Mouse (Mus musculus): Measurements from ENCODE around the gene Iqschfp. TPM values are rescaled to one million over a fixed set of nuclear protein-coding genes. Genes with fewer than 3 reads are reported as not detected.
A peak's percentile ranks its signal among the peaks of the same experiment; 100 is the strongest.

Iqschfp gene
- total RNA-seq, 2 experiments from 2014 or later = 9.5 to 13.2 TPM

DNA sequence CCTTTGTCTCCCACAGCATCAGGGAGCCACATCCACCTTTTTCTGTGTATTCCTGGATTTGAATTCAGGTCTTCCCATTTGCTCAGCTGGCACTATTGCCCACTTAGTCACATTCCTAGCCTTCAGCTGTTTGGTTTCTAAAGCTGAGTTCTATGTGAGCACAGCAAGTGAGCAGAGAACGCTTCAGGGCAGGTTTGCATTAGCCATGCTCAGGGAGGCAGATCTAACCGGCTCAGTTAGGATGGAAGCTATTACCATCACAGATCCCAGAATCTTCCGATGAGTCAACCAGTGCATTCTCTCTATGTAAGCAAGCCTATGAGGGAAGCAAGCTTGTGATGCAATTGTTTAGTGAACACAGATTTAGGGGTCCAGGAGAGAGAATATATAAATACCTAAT, 493.5 kb downstream of the Iqschfp start:
- no peak for DNase-seq (ENCODE audit: low spot score in 2 of 2)
- intact Hi-C loops (cut with DNase I) = no loop called here

DNA sequence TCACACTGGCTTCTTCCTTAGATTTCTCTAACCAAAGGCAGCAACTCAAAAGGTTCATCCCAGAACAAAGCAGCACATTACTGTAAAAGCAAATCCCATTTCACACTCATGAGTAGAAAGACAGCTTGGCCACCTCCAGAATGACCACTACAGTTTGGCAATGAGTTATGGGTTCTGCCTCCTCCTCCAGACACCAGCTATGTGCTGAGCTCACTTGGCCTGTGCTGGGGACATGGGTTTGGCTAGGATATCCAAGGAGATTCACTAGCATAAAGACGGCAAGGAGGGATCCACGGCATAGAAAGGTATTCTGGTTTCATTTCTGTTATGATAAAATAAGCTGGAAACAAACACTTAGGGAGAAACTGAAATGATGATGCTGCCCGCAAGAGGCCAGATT, 496.0 kb downstream of the Iqschfp start:
- intact Hi-C loops (cut with DNase I) = no loop called here
- DNase-seq (ENCODE audit: low spot score in 2 of 2) = no peak

DNA sequence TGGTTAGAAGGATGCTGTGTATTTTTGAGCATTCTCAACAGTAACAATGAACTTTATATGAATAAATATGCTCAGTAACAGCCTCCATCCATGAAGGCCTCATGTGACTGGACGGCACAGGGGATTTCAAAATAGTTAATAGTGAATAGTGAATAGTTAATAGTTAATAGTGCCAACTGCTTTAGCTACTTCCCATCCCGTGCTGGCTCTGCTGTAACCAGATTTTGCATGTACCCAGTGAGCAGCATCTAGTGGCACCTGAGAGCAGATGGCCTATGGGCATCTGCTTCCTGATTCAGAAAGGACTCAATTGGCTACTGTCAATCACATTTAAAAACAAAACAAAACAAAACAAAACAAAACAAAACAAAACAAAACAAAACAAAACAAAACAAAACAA, 501.5 kb downstream of the Iqschfp start:
- no peak for DNase-seq (ENCODE audit: low spot score in 2 of 2)
- intact Hi-C loops (cut with DNase I) = no loop called here

DNA sequence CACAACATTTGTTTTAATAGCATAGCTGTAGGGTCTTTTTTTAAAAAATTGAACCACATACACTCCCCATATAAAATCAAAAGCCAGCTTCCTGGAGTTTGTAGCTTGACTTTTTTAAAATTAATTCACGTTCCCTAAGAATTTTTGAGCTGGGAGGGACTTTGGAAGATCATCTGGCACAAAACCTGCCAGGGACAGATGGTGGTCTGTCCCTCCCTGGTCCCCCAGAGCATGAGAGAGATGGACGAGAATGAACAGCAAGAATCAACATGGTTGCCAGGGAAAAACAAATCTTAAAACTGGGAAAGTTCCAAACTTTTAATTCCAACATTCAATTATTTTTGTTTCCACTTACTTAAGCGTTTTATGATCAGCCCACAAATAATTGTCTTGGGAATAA, 506.7 kb downstream of the Iqschfp start:
- no peak for DNase-seq (ENCODE audit: low spot score in 2 of 2)
- intact Hi-C loops (cut with DNase I) = no loop called here

DNA sequence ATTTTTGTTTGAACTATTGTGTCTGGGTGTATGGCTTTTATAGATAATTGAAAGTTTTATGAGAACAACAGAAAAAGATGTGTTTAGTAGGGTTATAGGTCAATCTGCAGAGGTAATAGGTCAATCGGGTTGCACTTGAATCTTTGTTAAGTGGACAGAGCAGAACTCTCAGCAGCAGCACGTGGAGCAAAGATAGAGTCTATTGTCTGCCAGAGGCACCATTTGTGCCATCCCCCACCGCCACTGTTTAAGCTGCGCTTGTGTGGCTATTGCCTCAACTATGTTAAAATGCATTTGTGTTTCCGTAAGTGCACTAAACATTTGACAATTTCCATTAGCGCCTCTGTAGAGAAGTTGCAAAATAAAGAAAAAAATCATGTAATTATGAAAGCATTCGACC, 508.1 kb downstream of the Iqschfp start:
- intact Hi-C loops (cut with DNase I) = no loop called here
- no peak for DNase-seq (ENCODE audit: low spot score in 2 of 2)

DNA sequence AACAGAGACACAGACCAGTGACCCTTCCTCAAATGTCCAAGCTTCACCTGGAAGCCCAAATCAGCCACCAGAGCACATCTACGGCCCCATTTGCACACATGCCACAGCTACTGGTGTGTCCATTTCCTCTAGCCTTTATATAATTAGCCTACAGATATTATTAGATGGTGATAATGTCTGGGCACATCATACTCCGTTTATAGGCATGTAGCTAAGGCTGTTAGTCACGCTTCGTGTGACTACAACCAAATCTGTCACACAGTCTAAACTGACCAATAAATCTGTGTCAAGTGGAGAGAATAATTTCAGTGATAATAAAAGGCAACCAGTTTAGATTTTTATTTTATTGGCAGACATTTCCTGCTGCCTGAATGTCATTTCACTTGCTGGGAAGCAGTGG, 511.3 kb downstream of the Iqschfp start:
- DNase-seq (ENCODE audit: low spot score in 2 of 2) = no peak
- intact Hi-C loops (cut with DNase I) = no loop called here

DNA sequence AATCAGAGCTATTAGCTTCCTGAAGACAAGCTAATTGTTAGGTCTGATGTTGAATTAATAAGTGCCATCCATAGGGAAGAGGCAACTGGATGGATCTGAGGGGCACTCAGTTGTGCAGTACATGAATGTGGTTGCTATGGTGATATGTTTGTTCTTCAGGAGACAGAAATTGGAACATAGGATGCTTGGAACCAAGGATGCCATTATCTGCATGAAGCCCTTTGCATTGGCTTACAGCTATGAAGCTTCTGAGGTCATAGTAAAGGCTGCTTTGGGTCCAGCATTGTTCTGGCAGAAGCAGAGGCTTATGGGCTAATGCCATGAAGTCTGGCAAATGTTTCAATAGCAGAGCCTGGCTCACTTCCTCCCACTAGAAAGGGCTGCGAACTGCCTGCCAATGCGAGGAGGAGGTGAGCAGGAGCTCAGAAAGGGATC, 511.8 kb downstream of the Iqschfp start:
- peak; percentile 12 to 18 for DNase-seq (ENCODE audit: low spot score in 2 of 2)
- intact Hi-C loops (cut with DNase I) = no loop called here

DNA sequence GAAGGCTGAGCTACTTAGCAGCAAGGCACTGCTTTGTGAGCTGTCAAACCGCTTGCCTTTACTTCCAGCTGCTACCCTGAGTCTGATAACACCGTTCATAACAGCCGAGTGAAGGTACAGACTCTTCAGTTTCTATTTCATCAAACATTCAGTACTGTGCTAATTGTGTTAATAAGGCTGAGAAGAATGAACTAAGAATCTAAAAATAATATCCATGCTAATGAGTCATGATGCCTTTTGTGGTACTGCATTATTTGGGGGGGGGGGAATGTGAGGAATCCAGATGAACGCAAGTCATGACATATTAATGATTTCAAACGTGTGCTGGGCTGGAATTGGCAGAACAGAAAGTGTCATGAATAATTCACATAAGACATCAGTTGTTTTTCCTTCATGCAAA, 513.7 kb downstream of the Iqschfp start:
- DNase-seq (ENCODE audit: low spot score in 2 of 2) = no peak
- intact Hi-C loops (cut with DNase I) = no loop called here

DNA sequence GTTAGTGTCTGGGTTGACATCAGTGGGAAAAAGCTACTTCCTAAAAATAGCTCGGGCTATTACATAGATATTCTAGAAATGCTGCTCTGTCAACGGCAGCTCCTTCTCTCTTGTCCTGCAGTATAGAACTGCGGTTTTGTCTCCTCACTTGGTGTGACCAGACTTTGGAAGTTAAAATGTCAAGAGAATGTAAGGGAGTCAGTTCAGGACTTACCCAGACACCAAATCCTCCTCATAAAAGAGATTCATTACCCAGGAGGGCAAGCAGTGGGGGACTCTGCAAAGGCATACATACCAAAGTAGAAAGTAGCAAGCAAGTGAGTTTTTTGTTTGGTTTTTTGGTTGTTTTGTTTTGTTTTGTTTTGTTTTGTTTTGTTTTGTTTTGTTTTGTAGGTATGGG, 520.2 kb downstream of the Iqschfp start:
- DNase-seq (ENCODE audit: low spot score in 2 of 2) = no peak
- intact Hi-C loops (cut with DNase I) = no loop called here

DNA sequence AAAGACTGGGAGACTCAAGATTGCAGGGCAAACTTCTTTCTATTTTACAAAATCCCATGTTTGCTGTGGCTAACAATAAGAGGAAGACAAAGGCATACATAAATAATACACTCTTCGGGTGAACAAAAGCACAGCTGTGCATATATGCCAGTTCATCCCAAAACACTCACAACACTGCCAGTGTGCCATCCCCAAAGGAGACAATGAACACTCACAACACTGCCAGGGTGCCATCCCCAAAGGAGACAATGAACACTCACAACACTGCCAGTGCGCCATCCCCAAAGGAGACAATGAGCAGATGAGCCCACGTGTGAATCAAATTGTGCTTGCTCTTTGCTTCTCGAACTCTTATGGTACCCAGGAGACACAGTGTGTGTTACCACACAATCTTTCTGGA, 527.8 kb downstream of the Iqschfp start:
- intact Hi-C loops (cut with DNase I) = no loop called here
- DNase-seq (ENCODE audit: low spot score in 2 of 2) = no peak

DNA sequence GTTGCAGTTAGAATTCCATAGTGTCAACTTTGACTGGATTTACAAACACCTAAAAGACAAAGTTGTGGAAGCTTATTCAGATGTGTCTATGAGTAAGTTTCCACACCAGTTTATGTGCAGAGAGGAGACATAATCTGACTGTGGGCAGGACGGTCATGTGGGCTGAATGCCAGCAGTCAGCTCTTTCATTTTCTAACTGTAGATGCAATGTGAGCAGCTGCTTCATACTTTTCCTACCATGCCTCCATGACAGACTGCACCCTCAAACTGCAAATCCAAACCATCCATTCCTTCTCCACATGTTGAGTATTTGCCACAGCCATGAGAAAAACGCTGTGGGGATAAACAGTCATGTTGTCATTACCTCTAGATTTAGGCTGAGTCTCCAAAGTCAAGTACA, 528.9 kb downstream of the Iqschfp start:
- no peak for DNase-seq (ENCODE audit: low spot score in 2 of 2)
- intact Hi-C loops (cut with DNase I) = no loop called here

DNA sequence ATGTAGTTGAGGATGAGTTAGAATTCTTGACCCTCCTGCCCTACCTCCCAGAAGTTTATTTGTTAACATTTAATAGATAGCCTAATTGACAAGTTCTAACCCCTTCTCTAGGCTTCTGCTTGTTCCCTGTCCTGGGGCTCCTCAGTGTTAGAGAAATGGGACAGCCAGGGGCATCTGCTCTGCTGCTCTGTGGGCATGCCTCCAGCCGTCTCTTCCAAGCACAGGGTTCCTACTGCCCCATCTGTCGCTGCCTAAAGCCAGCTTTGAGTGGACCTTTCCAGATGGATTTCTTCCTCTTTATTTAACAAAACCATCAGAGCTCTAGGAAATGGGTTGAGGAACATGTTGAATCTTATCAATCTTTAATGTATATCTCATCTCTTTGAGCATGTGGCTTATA, 529.8 kb downstream of the Iqschfp start:
- no peak for DNase-seq (ENCODE audit: low spot score in 2 of 2)
- intact Hi-C loops (cut with DNase I) = no loop called here

DNA sequence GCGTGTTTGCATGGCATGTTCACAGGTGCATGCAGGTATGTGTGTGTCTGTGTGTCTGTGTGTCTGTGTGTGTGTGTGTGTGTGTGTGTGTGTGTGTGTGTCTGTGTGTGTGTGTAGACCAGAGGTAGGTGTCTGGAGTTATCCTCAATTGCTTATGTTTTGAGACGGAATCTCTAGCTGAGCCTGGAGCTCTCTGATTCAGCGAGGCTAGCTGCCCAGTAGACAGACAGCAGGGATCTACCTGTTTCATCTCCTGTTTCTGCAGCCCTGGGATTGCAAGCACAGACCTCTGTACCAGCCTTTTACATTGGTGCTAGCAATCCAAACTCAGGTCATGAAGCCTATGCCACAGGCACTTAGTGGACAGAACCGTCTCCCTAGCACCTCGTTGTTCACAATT, 536.0 kb downstream of the Iqschfp start:
- DNase-seq (ENCODE audit: low spot score in 2 of 2) = no peak
- intact Hi-C loops (cut with DNase I) = no loop called here

DNA sequence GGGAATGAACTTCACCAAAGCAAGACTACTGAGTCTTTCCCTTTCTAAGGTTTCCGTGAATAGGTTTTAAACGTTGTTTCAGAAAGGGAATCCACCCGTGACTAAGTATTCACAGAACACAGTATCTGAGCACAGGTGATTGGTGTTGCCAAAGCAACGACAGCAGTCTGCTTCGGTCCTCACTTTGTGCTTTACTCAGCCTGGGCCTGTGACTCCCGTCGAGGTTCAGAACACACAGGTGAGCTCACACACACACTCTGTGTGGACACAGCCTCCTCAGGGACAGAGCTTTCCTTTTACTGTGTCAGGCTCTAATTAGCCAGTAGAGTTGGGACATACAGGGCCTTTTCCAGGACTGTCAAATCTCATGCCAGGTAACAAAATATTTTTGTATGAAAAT, 542.4 kb downstream of the Iqschfp start:
- DNase-seq (ENCODE audit: low spot score in 2 of 2) = no peak
- intact Hi-C loops (cut with DNase I) = no loop called here

DNA sequence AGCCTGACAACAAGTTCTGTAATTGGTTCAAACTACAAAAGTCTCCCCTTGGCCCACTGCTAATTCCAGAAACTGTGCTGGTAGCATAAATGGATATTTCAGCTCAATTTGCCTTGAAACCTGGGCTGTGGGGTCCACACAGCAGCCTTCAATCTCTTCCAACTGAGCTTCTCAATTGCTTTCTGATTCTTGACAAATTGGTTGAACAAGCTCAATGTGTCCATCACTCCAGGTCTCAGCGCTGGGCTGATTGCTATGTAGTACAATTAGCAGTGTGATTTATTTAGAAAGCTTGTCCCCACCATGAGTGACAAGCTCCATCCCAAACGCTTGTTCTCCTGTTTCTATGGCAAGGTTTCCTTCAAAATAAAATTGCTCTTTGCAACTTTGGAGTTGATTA, 542.9 kb downstream of the Iqschfp start:
- no peak for DNase-seq (ENCODE audit: low spot score in 2 of 2)
- intact Hi-C loops (cut with DNase I) = no loop called here

DNA sequence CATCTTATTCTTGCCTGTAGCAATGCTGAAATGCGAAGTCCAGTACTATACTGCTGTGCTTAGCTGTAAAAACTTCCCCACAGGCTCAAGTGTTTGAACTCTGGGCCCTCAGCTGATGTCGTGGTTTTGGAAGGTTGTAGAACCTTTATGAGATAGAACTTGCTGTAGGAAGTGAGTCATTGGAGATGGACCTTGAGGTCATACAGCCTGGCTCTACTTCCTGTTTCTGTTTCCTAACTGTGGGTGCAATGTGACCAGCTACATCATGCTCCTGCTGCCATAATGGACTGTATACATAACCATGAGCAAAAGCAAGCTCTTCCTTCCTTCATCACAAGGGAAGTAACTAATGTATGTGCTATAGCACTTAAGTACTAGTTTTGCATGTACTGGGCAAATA, 556.4 kb downstream of the Iqschfp start:
- intact Hi-C loops (cut with DNase I) = no loop called here
- DNase-seq (ENCODE audit: low spot score in 2 of 2) = no peak

DNA sequence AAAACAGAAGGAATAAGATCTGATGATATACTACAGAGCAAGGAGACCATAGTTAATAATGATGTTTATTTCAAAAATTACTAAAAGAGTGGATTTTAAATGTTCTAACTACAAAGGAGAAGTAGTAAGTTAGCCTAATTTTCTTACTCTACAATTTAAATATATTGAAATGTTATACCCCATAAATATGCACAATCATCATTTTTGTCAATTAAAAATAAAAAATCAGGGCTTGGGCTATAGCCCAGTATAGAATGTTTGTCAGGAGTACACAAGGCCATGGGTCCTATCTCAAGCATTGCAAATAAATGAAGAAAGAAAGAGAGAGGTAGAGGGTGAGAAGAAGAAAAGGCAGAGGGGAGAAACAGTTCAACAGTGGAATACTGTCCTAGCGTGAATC, 559.6 kb downstream of the Iqschfp start:
- no peak for DNase-seq (ENCODE audit: low spot score in 2 of 2)
- intact Hi-C loops (cut with DNase I) = no loop called here

DNA sequence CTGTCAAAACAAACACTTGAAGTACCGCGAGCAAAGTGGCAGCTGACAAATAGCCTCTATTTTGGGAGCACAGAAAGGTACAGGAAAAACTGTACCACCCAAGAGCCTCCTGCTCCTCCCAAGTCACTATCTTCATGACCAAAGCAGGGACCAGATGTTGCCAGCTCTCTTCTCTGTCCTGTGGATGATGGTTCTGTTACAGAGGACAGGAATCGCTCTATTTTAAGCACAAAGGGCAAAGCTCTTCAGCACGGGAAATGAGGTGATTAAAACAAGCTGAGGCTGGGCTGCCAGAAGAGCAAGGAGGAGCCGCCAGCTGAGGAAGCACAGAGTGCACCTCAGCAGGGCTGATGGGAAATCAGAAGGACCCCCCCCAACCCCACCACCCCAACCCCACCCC, 561.2 kb downstream of the Iqschfp start:
- intact Hi-C loops (cut with DNase I) = no loop called here
- DNase-seq (ENCODE audit: low spot score in 2 of 2) = no peak

DNA sequence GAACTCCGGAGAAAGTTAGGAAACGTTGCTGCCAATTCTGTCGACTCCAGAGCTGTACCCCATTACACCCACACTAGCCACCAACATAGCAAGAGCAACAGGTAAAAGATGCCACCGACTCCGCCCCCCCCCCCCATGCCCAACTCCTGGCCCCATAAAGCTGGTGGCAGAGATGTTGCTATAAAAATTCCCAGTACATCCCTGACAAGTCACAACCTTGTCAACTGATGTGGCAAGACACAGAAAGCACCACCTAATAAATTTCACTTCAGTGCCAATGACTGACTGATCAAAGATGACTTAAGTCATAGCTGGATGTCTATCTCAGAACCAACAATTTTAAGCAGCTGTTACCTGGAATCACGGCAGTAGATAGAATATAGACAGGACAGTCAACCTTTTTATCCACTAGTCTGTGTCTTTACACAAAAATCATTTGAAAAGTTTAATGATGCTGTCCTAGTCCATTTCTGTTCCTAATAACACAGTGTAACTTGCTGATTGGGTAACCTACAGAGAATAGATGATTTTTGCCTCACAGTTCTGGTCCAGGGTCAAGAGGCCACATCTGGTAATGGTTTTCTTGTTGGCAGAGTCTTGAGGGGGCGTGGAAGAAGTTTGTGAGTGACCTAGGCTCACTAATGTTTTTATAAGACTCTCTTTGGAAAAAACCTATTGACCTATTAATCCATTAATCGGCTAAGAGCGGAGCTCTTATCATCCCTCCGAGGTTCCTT, 561.9 kb downstream of the Iqschfp start:
- intact Hi-C loops (cut with DNase I) = no loop called here
- DNase-seq (ENCODE audit: low spot score in 2 of 2) = no peak

DNA sequence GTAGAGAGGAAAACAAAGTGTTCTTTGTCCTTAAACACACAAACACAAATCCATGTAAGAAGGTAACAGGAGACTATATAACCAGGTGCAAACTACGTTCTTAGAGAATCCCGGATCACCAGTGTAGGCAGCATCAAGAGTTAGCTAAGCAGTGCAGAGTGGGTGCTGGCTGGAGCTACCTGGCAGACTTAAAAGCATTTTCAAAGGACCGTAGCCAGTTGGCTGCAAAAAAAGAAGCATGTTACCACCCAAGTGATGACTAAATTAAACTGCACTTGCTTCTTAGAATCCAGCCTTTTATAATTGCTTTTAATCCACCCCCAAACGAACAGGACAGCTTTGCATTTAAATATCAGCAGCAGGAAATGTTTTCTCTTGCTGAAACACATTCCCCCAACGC, 574.6 kb downstream of the Iqschfp start:
- intact Hi-C loops (cut with DNase I) = no loop called here
- DNase-seq (ENCODE audit: low spot score in 2 of 2) = peak; percentile 50 to 53

DNA sequence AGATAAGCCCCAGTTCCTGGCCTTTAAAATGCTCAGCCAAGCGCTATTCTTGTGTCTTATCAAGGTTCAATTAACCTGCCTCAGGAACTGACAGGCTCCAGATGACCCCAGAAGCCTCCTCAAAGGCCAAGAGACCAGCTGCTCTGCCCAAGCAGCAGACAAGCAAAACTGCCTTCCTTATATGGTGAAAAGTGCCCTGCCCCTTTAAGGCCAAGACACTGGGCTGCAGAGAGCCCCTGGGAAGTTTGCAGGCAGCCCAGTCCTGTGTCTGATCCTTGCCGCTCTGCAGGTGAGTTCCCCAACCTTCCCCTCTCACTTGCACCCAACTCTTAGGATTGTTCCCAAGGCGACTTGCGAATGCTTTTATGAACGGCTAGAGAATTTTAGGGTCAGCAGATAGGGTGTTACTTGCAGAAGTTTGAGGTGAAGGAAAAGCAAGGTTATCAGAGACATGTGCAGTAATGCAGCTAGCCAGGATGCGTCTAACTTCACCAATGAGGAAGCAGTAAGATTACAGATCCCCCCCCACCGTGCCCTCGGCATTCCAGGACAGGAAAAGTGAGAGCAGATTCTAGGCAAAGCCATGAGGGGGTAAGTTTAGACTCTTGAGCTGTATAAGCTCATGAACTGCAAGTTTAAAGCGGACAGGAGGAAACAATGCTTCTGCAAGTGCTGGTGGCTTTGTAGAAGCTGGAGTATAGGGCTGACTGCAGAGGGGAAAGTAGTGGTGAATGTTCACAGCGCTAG, 576.1 kb downstream of the Iqschfp start:
- intact Hi-C loops (cut with DNase I) = no loop called here

More for the DNA sequence above, 576.1 kb downstream of the Iqschfp start:
- no peak for DNase-seq (ENCODE audit: low spot score in 2 of 2)
